Mouse (Mus musculus): ENCODE data around the gene Olfr295. TPM values are rescaled to one million over a fixed set of nuclear protein-coding genes. Genes with fewer than 3 reads are reported as not detected.

Gene Olfr295
- not detected for total RNA-seq (2021)
- long read RNA-seq, experiment 1 = 0 reads
- long read RNA-seq, experiment 2 = 0 reads

DNA sequence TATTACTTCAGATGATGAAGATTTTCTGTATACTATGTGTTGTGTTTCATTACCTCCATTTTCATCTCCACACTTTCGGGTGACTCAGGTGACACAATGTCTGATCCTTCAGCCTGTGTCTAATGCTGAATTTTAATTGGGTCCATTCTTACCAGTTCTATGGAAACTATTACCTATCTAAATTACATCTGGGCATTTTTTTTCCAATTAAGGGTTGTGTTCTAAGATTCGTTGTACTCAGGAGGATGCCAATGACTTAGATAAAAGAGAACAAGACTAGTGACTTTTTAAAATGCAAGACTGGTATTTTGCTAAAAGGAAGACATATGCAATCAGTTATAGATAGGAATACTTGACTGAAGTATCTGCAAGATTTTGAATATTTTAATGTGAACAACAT, at the start of gene Olfr295:
TSS of gene Olfr295 (plus strand) at position 301 of the 400 bp plus-strand sequence.
- DNase-seq (ENCODE audit: low spot score) = no peak

DNA sequence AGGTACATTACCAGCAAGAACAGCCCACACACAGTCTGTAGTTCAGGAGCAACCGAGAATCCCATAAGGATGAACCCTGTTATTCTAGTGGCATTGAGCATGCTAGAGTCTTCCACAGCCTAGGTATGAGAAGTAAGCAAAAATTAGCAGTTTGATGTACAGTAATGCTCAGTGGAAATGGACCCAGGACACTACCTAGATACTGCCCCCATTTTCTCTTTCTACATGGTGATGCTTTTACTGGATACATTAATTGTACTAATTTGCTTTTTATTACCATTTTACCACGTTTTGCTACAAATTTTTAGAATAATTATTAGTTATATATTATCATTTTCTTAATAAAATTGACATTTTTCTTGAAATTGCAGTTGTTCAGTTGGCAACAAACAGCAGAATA, 32.9 kb downstream of the Olfr295 start, which contains the start of gene Olfr294:
TSS of gene Olfr294 (minus strand) at position 101 of the 400 bp plus-strand sequence.
- no peak for DNase-seq (ENCODE audit: low spot score)

Other genes starting within 250 kb of the Olfr295 start
- gene Olfr307, start 246.3 kb upstream of the Olfr295 start, total RNA-seq (2021) = not detected
- not detected for gene Olfr305, start 216.9 kb upstream of the Olfr295 start, total RNA-seq (2021)
- not detected for gene Olfr304, start 197.2 kb upstream of the Olfr295 start, total RNA-seq (2021)
- not detected for gene Olfr303, start 186.1 kb upstream of the Olfr295 start, total RNA-seq (2021)
- gene Olfr301, start 180.0 kb upstream of the Olfr295 start, total RNA-seq (2021) = not detected
- not detected for gene Olfr299, start 123.9 kb upstream of the Olfr295 start, total RNA-seq (2021)
- gene Olfr298, start 91.4 kb upstream of the Olfr295 start, total RNA-seq (2021) = not detected
- not detected for gene Olfr297, start 63.9 kb upstream of the Olfr295 start, total RNA-seq (2021)
- gene Olfr294, start 32.8 kb downstream of the Olfr295 start, total RNA-seq (2021) = not detected
- gene Olfr293, start 65.2 kb downstream of the Olfr295 start, total RNA-seq (2021) = not detected
- not detected for gene Olfr292, start 104.5 kb downstream of the Olfr295 start, total RNA-seq (2021)
- under 1 TPM; 0.14 to 0.38 TPM for gene Folh1, start 192.1 kb downstream of the Olfr295 start, total RNA-seq (2021)
- not detected for gene Vmn2r77, start 211.2 kb downstream of the Olfr295 start, total RNA-seq (2021)